Mouse (Mus musculus) left cerebral cortex, adult 2 months (tissue): ENCODE data around the gene Krtap3-1. TPM values are rescaled to one million over a fixed set of nuclear protein-coding genes. Genes with fewer than 3 reads are reported as not detected.

Experiments used
- DNase-seq, 2 experiments: peaks; one replicate each; pipeline ENCODE4 v3.0.0; 2021 to 2022; ENCODE audit warnings: low spot score in 2 of 2, mixed read lengths in 1 of 2; ENCODE audit errors: extremely low spot score in 1 of 2
- H3K27ac ChIP-seq: fragments of 200-600 bp; 2 replicates; pipeline ENCODE4 v1.8.1; 2022
- H3K4me3 ChIP-seq: fragments of 200-600 bp; 2 replicates; pipeline ENCODE4 v1.8.1; 2022
- CTCF ChIP-seq: fragments of 200-600 bp; IDR thresholded peaks from 2 replicates; pipeline ENCODE4 v1.8.1; 2022; ENCODE audit warnings: antibody characterized with exemption, mild to moderate bottlenecking, moderate library complexity
- intact Hi-C: fragments of 180-260 bp; cut with DNase I; formaldehyde crosslinking; loops from one replicate; pipeline ENCODE4 v1.15.1; 2025
- total RNA-seq, 2 experiments: library from RNA; stranded (reverse); gene quantifications; 2 replicates each; pipeline ENCODE4 v1.2.3; 2021

Gene Krtap3-1
- total RNA-seq, 2 experiments from 2014 or later, result not detected

- H3K27ac ChIP-seq, result no peak overlapping the region
- DNase-seq, result peak; percentile 57 to 66
- intact Hi-C loops, result loop anchor here (10.0 kb wide), 1 partner anchor 431 kb away; no protein-coding TSS in a partner anchor
- peak; percentile 89 for TF ChIP-seq CTCF
- H3K4me3 ChIP-seq, result no peak overlapping the region
These were observed 7.7 kb upstream of the Krtap3-1 start for GRCm38 (mm10) chr11:99574106-99574505.

GRCm38 (mm10) chr11:99573164-99573563, 6.7 kb upstream of the Krtap3-1 start:
- no peak for DNase-seq
- intact Hi-C loops, result loop anchor here (1.0 to 10.0 kb wide), 2 partner anchors 107 to 432 kb away; no protein-coding TSS in a partner anchor
- H3K4me3 ChIP-seq, result no peak overlapping the region
- TF ChIP-seq CTCF, result no peak
- no peak overlapping the region for H3K27ac ChIP-seq

GRCm38 (mm10) chr11:99562580-99562979, 3.9 kb downstream of the Krtap3-1 start:
- Histone ChIP-seq H3K27ac (no peak overlapping the region), H3K4me3 (no peak overlapping the region)
- intact Hi-C loops, result no loop called here
- no peak for TF ChIP-seq CTCF
- DNase-seq, result no peak

GRCm38 (mm10) chr11:99559366-99559765, 7.1 kb downstream of the Krtap3-1 start, which contains the start of gene Gm11939:
TSS of gene Gm11939 (minus strand) at chr11:99559466.
- no peak for TF ChIP-seq CTCF
- Histone ChIP-seq H3K27ac (no peak within 1 kb of the TSS), H3K4me3 (no peak within 1 kb of the TSS)
- DNase-seq, result no peak
- intact Hi-C loops, result loop anchor here (5.0 kb wide), 1 partner anchor 73 kb away; no protein-coding TSS in a partner anchor

- DNase-seq, result no peak
These were observed 8.3 kb downstream of the Krtap3-1 start for GRCm38 (mm10) chr11:99557976-99558745.

GRCm38 (mm10) chr11:99556753-99557152, 9.7 kb downstream of the Krtap3-1 start, which contains the start of gene Krtap3-2:
TSS of gene Krtap3-2 (minus strand) at chr11:99556853.
- Histone ChIP-seq H3K4me3 (no peak within 1 kb of the TSS), H3K27ac (no peak within 1 kb of the TSS)
- no peak for DNase-seq
- intact Hi-C loops, result loop anchor here (5.0 kb wide), 1 partner anchor 76 kb away; no protein-coding TSS in a partner anchor
- TF ChIP-seq CTCF, result no peak

More at GRCm38 (mm10) chr11:99557976-99558745, 8.3 kb downstream of the Krtap3-1 start:
- Histone ChIP-seq H3K4me3 (no peak overlapping the region), H3K27ac (no peak overlapping the region)
- TF ChIP-seq CTCF, result no peak; the same call in 1 of the 2 replicates
- intact Hi-C loops, result loop anchor here (5.0 kb wide), 1 partner anchor 74 kb away; no protein-coding TSS in a partner anchor

- H3K4me3 ChIP-seq, result no peak overlapping the region
- H3K27ac ChIP-seq, result no peak overlapping the region
- DNase-seq, result no peak
- intact Hi-C loops, result loop anchor here (5.0 kb wide), 1 partner anchor 76 kb away; no protein-coding TSS in a partner anchor
- no peak for TF ChIP-seq CTCF
These were observed 10.2 kb downstream of the Krtap3-1 start for GRCm38 (mm10) chr11:99556195-99556594.

GRCm38 (mm10) chr11:99550765-99551164, 15.7 kb downstream of the Krtap3-1 start, which contains the start of gene Krtap3-3:
TSS of gene Krtap3-3 (minus strand) at chr11:99550865.
- Histone ChIP-seq H3K4me3 (no peak within 1 kb of the TSS), H3K27ac (no peak within 1 kb of the TSS)
- no peak for DNase-seq
- intact Hi-C loops, result no loop called here
- TF ChIP-seq CTCF, result no peak

- no peak for DNase-seq
- no peak overlapping the region for H3K4me3 ChIP-seq
- H3K27ac ChIP-seq, result no peak overlapping the region
- no peak; the same call in 1 of the 2 replicates for TF ChIP-seq CTCF
- intact Hi-C loops, result no loop called here
These were observed 18.5 kb downstream of the Krtap3-1 start for GRCm38 (mm10) chr11:99547892-99548291.

GRCm38 (mm10) chr11:99539721-99540120, 26.7 kb downstream of the Krtap3-1 start:
- peak; percentile 17 to 28 for DNase-seq
- no peak for TF ChIP-seq CTCF
- H3K4me3 ChIP-seq, result no peak overlapping the region
- H3K27ac ChIP-seq, result no peak overlapping the region
- intact Hi-C loops, result no loop called here

- H3K4me3 ChIP-seq, result no peak within 1 kb of the TSS
- no peak within 1 kb of the TSS for H3K27ac ChIP-seq
- DNase-seq, result no peak
- intact Hi-C loops, result no loop called here
- no peak for TF ChIP-seq CTCF
These were observed 45.1 kb downstream of the Krtap3-1 start, which contains the start of gene Krt39 for GRCm38 (mm10) chr11:99521288-99521860. TSS of gene Krt39 (minus strand) at chr11:99521338.

Other genes with a start within 250 kb of the Krtap3-1 start
- not detected for gene Krt25, start 243.7 kb downstream of the Krtap3-1 start, total RNA-seq
- not detected for gene Krt26, start 228.7 kb downstream of the Krtap3-1 start, total RNA-seq
- gene Krt27, start 215.5 kb downstream of the Krtap3-1 start, total RNA-seq, result not detected
- gene Krt28, start 191.7 kb downstream of the Krtap3-1 start, total RNA-seq, result not detected
- gene Krt10, start 177.3 kb downstream of the Krtap3-1 start, total RNA-seq, result 10 to 100 TPM in 1 of 2 experiments, 1 to 10 TPM in 1; 9.6 to 10.1 TPM
- gene Krt12, start 144.4 kb downstream of the Krtap3-1 start, total RNA-seq, result 10 to 100 TPM in 1 of 2 experiments, 1 to 10 TPM in 1; 8.7 to 11.6 TPM
- gene Krt20, start 128.5 kb downstream of the Krtap3-1 start, total RNA-seq, result not detected
- gene Krt23, start 73.5 kb downstream of the Krtap3-1 start, total RNA-seq, result not detected
- not detected for gene Krt39, start 45.3 kb downstream of the Krtap3-1 start, total RNA-seq
- gene Krt40, start 23.5 kb downstream of the Krtap3-1 start, total RNA-seq, result not detected
- gene Krtap3-3, start 15.8 kb downstream of the Krtap3-1 start, total RNA-seq, result not detected
- gene Krtap3-2, start 9.8 kb downstream of the Krtap3-1 start, total RNA-seq, result not detected
- not detected for gene Gm11939, start 7.2 kb downstream of the Krtap3-1 start, total RNA-seq
- not detected for gene Krtap1-5, start 14.4 kb upstream of the Krtap3-1 start, total RNA-seq
- gene Krtap1-4, start 17.0 kb upstream of the Krtap3-1 start, total RNA-seq, result not detected
- gene Krtap1-3, start 24.7 kb upstream of the Krtap3-1 start, total RNA-seq, result not detected
- gene Krtap9-3, start 31.5 kb upstream of the Krtap3-1 start, total RNA-seq, result not detected
- gene Gm11938, start 36.7 kb upstream of the Krtap3-1 start, total RNA-seq, result not detected
- gene Gm11937, start 43.6 kb upstream of the Krtap3-1 start, total RNA-seq, result not detected
- gene Krtap2-4, start 48.2 kb upstream of the Krtap3-1 start, total RNA-seq, result not detected
- not detected for gene Gm11562, start 53.8 kb upstream of the Krtap3-1 start, total RNA-seq
- gene Krtap4-1, start 61.6 kb upstream of the Krtap3-1 start, total RNA-seq, result not detected
- not detected for gene Krtap4-2, start 68.5 kb upstream of the Krtap3-1 start, total RNA-seq
- gene Krtap4-7, start 77.5 kb upstream of the Krtap3-1 start, total RNA-seq, result not detected
- gene Gm11555, start 83.6 kb upstream of the Krtap3-1 start, total RNA-seq, result not detected
- not detected for gene Gm11563, start 92.3 kb upstream of the Krtap3-1 start, total RNA-seq
- not detected for gene Krtap4-6, start 99.3 kb upstream of the Krtap3-1 start, total RNA-seq
- gene Gm14190, start 124.1 kb upstream of the Krtap3-1 start, total RNA-seq, result not detected
- gene Gm14180, start 167.7 kb upstream of the Krtap3-1 start, total RNA-seq, result not detected
- gene Gm11595, start 206.3 kb upstream of the Krtap3-1 start, total RNA-seq, result not detected
- gene Krtap4-8, start 214.1 kb upstream of the Krtap3-1 start, total RNA-seq, result not detected
- gene Krtap4-9, start 218.6 kb upstream of the Krtap3-1 start, total RNA-seq, result not detected
- not detected for gene Gm11596, start 226.8 kb upstream of the Krtap3-1 start, total RNA-seq
- not detected for gene Gm11569, start 232.3 kb upstream of the Krtap3-1 start, total RNA-seq
- gene Gm11554, start 237.8 kb upstream of the Krtap3-1 start, total RNA-seq, result not detected
- not detected for gene Krtap4-13, start 243.3 kb upstream of the Krtap3-1 start, total RNA-seq
- gene Gm11564, start 249.0 kb upstream of the Krtap3-1 start, total RNA-seq, result not detected